Mouse (Mus musculus): Measurements from ENCODE around the gene Fam25c.

- TF ChIP-seq EP300 (IDR thresholded peaks at IDR 0.05; ENCODE audit: insufficient read depth, low read depth, low read length), result no peak
- no peak for TF ChIP-seq CTCF (IDR thresholded peaks at IDR 0.05; ENCODE audit: low read depth, low read length)
- no peak for TF ChIP-seq POLR2A (IDR thresholded peaks at IDR 0.05; ENCODE audit: insufficient read depth, low read length)
Observed at GRCm38 (mm10) chr14:34341993-34342392, 13.2 kb downstream of the Fam25c start.

Data from ES-Bruce4 (cell line).